Mouse (Mus musculus) spleen, adult 2 months (tissue): Measurements from ENCODE around the gene Ttbk2.

Experiments
- CTCF ChIP-seq: fragments of 200-500 bp; IDR thresholded peaks from 2 replicates; pipeline ENCODE4 v1.5.1; 2011; ENCODE audit warnings: mild to moderate bottlenecking, inconsistent platforms; ENCODE audit not compliant: insufficient read depth, insufficient read length, insufficient replicate concordance; ENCODE audit errors: extremely low read depth
- POLR2A ChIP-seq: fragments of 200-500 bp; IDR thresholded peaks from 2 replicates; pipeline ENCODE4 v1.6.1; 2011; ENCODE audit warnings: low read depth, low read length, inconsistent platforms

DNA sequence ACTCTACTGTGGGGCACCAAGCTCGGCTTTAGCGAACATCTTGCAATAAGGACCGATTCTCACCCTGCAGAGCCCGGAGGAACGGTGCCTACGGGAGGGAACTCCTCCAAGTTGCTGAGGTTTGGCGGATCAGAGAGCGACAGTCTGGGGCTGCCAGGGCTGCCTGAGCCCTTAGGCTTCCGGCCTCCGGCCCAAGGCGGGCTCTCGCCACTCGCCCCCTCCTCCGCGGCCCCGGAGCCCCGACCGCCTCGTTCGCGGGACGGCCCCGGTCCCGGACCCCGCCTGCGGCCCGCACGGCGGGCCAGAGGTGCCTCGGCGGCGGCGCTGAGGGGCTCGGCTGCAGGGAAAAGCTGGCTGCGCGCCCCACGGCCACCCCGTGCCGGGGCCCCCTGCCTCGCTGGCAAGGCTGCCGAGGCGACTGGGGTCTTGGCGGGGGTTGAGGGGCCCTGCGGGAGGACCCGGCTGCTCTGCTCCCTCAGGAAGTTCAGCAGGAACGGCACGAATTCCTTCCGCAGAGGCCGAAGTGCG, 119.7 kb downstream of the Ttbk2 start:
- TF ChIP-seq CTCF (no peak), POLR2A (no peak)
